Mouse (Mus musculus) forebrain, embryonic 12.5 days (tissue): ENCODE data around the gene Cdipt. TPM values are rescaled to one million over a fixed set of nuclear protein-coding genes. Genes with fewer than 3 reads are reported as not detected.
A peak's percentile ranks its signal among the peaks of the same experiment; 100 is the strongest.

Source experiments
- ATAC-seq: fragments of 200-750 bp; cut with Nextera tagmentation; 2 replicates; pipeline ENCODE4 v1.8.0; 2017; ENCODE audit warnings: moderate TSS enrichment; ENCODE audit not compliant: low FRiP score
- H3K27ac ChIP-seq: fragments of 300-500 bp; sonication (generic); 2 replicates; pipeline ENCODE4 v1.5.1; 2016; ENCODE audit warnings: mild to moderate bottlenecking
- H3K27me3 ChIP-seq: fragments of 300-500 bp; sonication (generic); 2 replicates; pipeline ENCODE4 v1.6.1; 2016; ENCODE audit warnings: mild to moderate bottlenecking
- H3K36me3 ChIP-seq: fragments of 300-500 bp; sonication (generic); replicated peaks from 2 replicates; pipeline ENCODE4 v1.6.1; 2016; ENCODE audit warnings: mild to moderate bottlenecking
- H3K4me1 ChIP-seq: fragments of 300-500 bp; sonication (generic); 2 replicates; pipeline ENCODE4 v1.6.1; 2016
- H3K4me2 ChIP-seq: fragments of 300-500 bp; sonication (generic); 2 replicates; pipeline ENCODE4 v1.6.1; 2016; ENCODE audit warnings: mild to moderate bottlenecking, moderate library complexity
- H3K4me3 ChIP-seq: fragments of 300-500 bp; sonication (generic); replicated peaks from 2 replicates; pipeline ENCODE4 v1.5.1; 2016; ENCODE audit warnings: mild to moderate bottlenecking
- H3K9ac ChIP-seq: fragments of 300-500 bp; sonication (generic); 2 replicates; pipeline ENCODE4 v1.6.1; 2016; ENCODE audit warnings: mild to moderate bottlenecking
- H3K9me3 ChIP-seq: fragments of 300-500 bp; sonication (generic); 2 replicates; pipeline ENCODE4 v1.6.1; 2016
- WGBS: fragments of 180-500 bp; shearing (Covaris S2); methylation state at CpG from one replicate; pipeline ENCODE4 v1.1.7; 2016; 5-methylcytosine and 5-hydroxymethylcytosine counted together
- polyA plus RNA-seq: library from polyadenylated mRNA; unstranded; fragments of >200 nt; fragmentation: Nextera tagmentation; extraction: Ambion mirVana; gene quantifications from 2 replicates; pipeline ENCODE4 v1.2.1, GENCODE M21; 2016

Cdipt gene
- polyA plus RNA-seq, 1 experiment from 2014 or later = 79.6 TPM

GRCm38 (mm10) chr7:127021563-127022527, 46.1 kb downstream of the Cdipt start:
- peaks cover 77% of the 10 kb centered on the region for H3K4me1 ChIP-seq
- 33% methylated on average over 5 of the region's 5 CpGs for WGBS

GRCm38 (mm10) chr7:127022528-127023271, 47.0 kb downstream of the Cdipt start:
- Histone ChIP-seq H3K9ac (peak overlapping the region; percentile 100), H3K4me1 (peaks cover 76% of the 10 kb centered on the region), H3K4me3 (peak overlapping the region; percentile 98)

More at GRCm38 (mm10) chr7:127021563-127022527, 46.1 kb downstream of the Cdipt start:
- peak overlapping the region; percentile 90 for H3K4me2 ChIP-seq
- peaks cover 33% of the 10 kb centered on the region for H3K36me3 ChIP-seq
- no peak for ATAC-seq
- H3K27me3 ChIP-seq = no peaks in the 10 kb centered on the region
- H3K4me3 ChIP-seq = peak overlapping the region; percentile 98
- H3K27ac ChIP-seq = peak overlapping the region; percentile 100
- H3K9me3 ChIP-seq = no peaks in the 10 kb centered on the region
- H3K9ac ChIP-seq = peak overlapping the region; percentile 100

GRCm38 (mm10) chr7:127023272-127023691, 47.6 kb downstream of the Cdipt start:
- peak overlapping the region; percentile 100 for H3K27ac ChIP-seq
- H3K27me3 ChIP-seq = no peaks in the 10 kb centered on the region
- 73% methylated on average over 13 of the region's 13 CpGs for WGBS
- H3K4me2 ChIP-seq = peak overlapping the region; percentile 90
- H3K9me3 ChIP-seq = no peaks in the 10 kb centered on the region
- H3K36me3 ChIP-seq = peaks cover 39% of the 10 kb centered on the region
- H3K4me1 ChIP-seq = peaks cover 76% of the 10 kb centered on the region
- H3K9ac ChIP-seq = peak overlapping the region; percentile 100
- no peak for ATAC-seq
- H3K4me3 ChIP-seq = peak overlapping the region; percentile 98

More at GRCm38 (mm10) chr7:127022528-127023271, 47.0 kb downstream of the Cdipt start:
- peak overlapping the region; percentile 90 for H3K4me2 ChIP-seq
- ATAC-seq = no peak
- H3K27ac ChIP-seq = peak overlapping the region; percentile 100
- no peaks in the 10 kb centered on the region for H3K9me3 ChIP-seq
- WGBS = 76% methylated on average over 7 of the region's 7 CpGs
- peaks cover 33% of the 10 kb centered on the region for H3K36me3 ChIP-seq
- no peaks in the 10 kb centered on the region for H3K27me3 ChIP-seq

GRCm38 (mm10) chr7:127023896-127024690, 48.4 kb downstream of the Cdipt start:
- ATAC-seq = no peak
- Histone ChIP-seq H3K27ac (peak overlapping the region; percentile 100), H3K36me3 (peaks cover 47% of the 10 kb centered on the region)

GRCm38 (mm10) chr7:127024755-127025555, 49.2 kb downstream of the Cdipt start:
- Histone ChIP-seq H3K9ac (peak overlapping the region; percentile 100), H3K9me3 (no peaks in the 10 kb centered on the region), H3K27me3 (no peaks in the 10 kb centered on the region), H3K4me3 (peak overlapping the region; percentile 98), H3K27ac (peak overlapping the region; percentile 100), H3K4me1 (peaks cover 61% of the 10 kb centered on the region), H3K4me2 (peak overlapping the region; percentile 90), H3K36me3 (peaks cover 55% of the 10 kb centered on the region)
- 1% methylated on average over 30 of the region's 30 CpGs for WGBS
- ATAC-seq = peak; percentile 33

More at GRCm38 (mm10) chr7:127023896-127024690, 48.4 kb downstream of the Cdipt start:
- Histone ChIP-seq H3K4me3 (peak overlapping the region; percentile 98), H3K4me1 (peaks cover 69% of the 10 kb centered on the region), H3K27me3 (no peaks in the 10 kb centered on the region), H3K9me3 (no peaks in the 10 kb centered on the region), H3K4me2 (peak overlapping the region; percentile 90), H3K9ac (peak overlapping the region; percentile 100)
- WGBS = 23% methylated on average over 19 of the region's 19 CpGs

GRCm38 (mm10) chr7:127025556-127026160, 49.9 kb downstream of the Cdipt start:
- no peak for ATAC-seq
- Histone ChIP-seq H3K27me3 (no peaks in the 10 kb centered on the region), H3K4me1 (peaks cover 54% of the 10 kb centered on the region), H3K36me3 (peaks cover 61% of the 10 kb centered on the region), H3K9ac (peak overlapping the region; percentile 100), H3K4me3 (peak overlapping the region; percentile 98), H3K27ac (peak overlapping the region; percentile 100), H3K4me2 (peak overlapping the region; percentile 90), H3K9me3 (no peaks in the 10 kb centered on the region)
- under 1% methylated on average over 61 of the region's 65 CpGs for WGBS

- H3K4me1 ChIP-seq = peaks cover 48% of the 10 kb centered on the region
- H3K4me3 ChIP-seq = peak overlapping the region; percentile 98
- no peaks in the 10 kb centered on the region for H3K27me3 ChIP-seq
- peak; percentile 24 for ATAC-seq
- H3K4me2 ChIP-seq = peak overlapping the region; percentile 90
- H3K36me3 ChIP-seq = peaks cover 66% of the 10 kb centered on the region
- H3K9ac ChIP-seq = peak overlapping the region; percentile 100
- H3K9me3 ChIP-seq = no peaks in the 10 kb centered on the region
- under 1% methylated on average over 15 of the region's 48 CpGs for WGBS
- H3K27ac ChIP-seq = peak overlapping the region; percentile 100
These were observed 50.5 kb downstream of the Cdipt start for GRCm38 (mm10) chr7:127026161-127026600.

GRCm38 (mm10) chr7:127026616-127026983, 50.9 kb downstream of the Cdipt start:
- Histone ChIP-seq H3K9ac (peak overlapping the region; percentile 100), H3K27me3 (no peaks in the 10 kb centered on the region), H3K4me1 (peaks cover 44% of the 10 kb centered on the region), H3K36me3 (peaks cover 71% of the 10 kb centered on the region), H3K4me2 (peak overlapping the region; percentile 90), H3K9me3 (no peaks in the 10 kb centered on the region), H3K4me3 (peak overlapping the region; percentile 98), H3K27ac (peak overlapping the region; percentile 100)
- WGBS = 3% methylated on average over 16 of the region's 48 CpGs
- no peak for ATAC-seq

- H3K27ac ChIP-seq = peak within 1 kb of the TSS; percentile 100
- peak within 1 kb of the TSS; percentile 100 for H3K9ac ChIP-seq
- no peaks in the 10 kb centered on the region for H3K9me3 ChIP-seq
- H3K4me2 ChIP-seq = peak within 1 kb of the TSS; percentile 90
- peaks cover 71% of the 10 kb centered on the region for H3K36me3 ChIP-seq
- WGBS = under 1% methylated on average over 44 of the region's 63 CpGs
- peak within 1 kb of the TSS; percentile 98 for H3K4me3 ChIP-seq
- H3K4me1 ChIP-seq = peaks cover 39% of the 10 kb centered on the region
- no peaks in the 10 kb centered on the region for H3K27me3 ChIP-seq
- peak; percentile 93 for ATAC-seq
These were observed 51.4 kb downstream of the Cdipt start, which contains the start of gene Maz for GRCm38 (mm10) chr7:127026984-127027726. TSS of gene Maz (minus strand) at chr7:127027037.

- H3K4me1 ChIP-seq = peaks cover 31% of the 10 kb centered on the region
- peak overlapping the region; percentile 100 for H3K9ac ChIP-seq
- no peaks in the 10 kb centered on the region for H3K9me3 ChIP-seq
- no peak; the same call in 1 of the 2 replicates for ATAC-seq
- peak overlapping the region; percentile 100 for H3K27ac ChIP-seq
- H3K36me3 ChIP-seq = peaks cover 71% of the 10 kb centered on the region
- H3K27me3 ChIP-seq = no peaks in the 10 kb centered on the region
- WGBS = 66% methylated on average over 8 of the region's 8 CpGs
- H3K4me3 ChIP-seq = peak overlapping the region; percentile 98
- peak overlapping the region; percentile 90 for H3K4me2 ChIP-seq
These were observed 52.2 kb downstream of the Cdipt start for GRCm38 (mm10) chr7:127027885-127028284.
